Mouse (Mus musculus): ENCODE measurements around the gene Epn1. TPM values are rescaled to one million over a fixed set of nuclear protein-coding genes. Genes with fewer than 3 reads are reported as not detected.

Gene Epn1
- polyA plus RNA-seq, 1 experiment, result 151 TPM

- WGBS, result 21% methylated on average over 5 of the region's 5 CpGs
- peak overlapping the region; percentile 99 for H3K4me3 ChIP-seq (replicated peaks; ENCODE audit: extremely low read depth, low read depth, low read length)
- no peak for DNase-seq
- TF ChIP-seq CTCF (IDR thresholded peaks at IDR 0.05; ENCODE audit: insufficient read depth, low read length) (no peak), POLR2A (IDR thresholded peaks at IDR 0.05; ENCODE audit: borderline replicate concordance, extremely low read depth, low read depth, low read length) (no peak)
- H3K4me1 ChIP-seq (ENCODE audit: control insufficient read depth, insufficient read depth, low read length), result peaks cover 7% of the 10 kb centered on the region
These were observed 41.1 kb upstream of the Epn1 start for GRCm38 (mm10) chr7:5038940-5039339.

GRCm38 (mm10) chr7:5044981-5045380 is 35.1 kb upstream of the Epn1 start:
- TF ChIP-seq POLR2A (IDR thresholded peaks at IDR 0.05; ENCODE audit: borderline replicate concordance, extremely low read depth, low read depth, low read length) (no peak), CTCF (IDR thresholded peaks at IDR 0.05; ENCODE audit: insufficient read depth, low read length) (no peak)

GRCm38 (mm10) chr7:5046112-5046511 is 33.9 kb upstream of the Epn1 start:
- WGBS, result 68% methylated on average over 2 of the region's 2 CpGs
- no peaks in the 10 kb centered on the region for H3K4me1 ChIP-seq (ENCODE audit: control insufficient read depth, insufficient read depth, low read length)
- DNase-seq, result no peak
- TF ChIP-seq CTCF (IDR thresholded peaks at IDR 0.05; ENCODE audit: insufficient read depth, low read length) (no peak), POLR2A (IDR thresholded peaks at IDR 0.05; ENCODE audit: borderline replicate concordance, extremely low read depth, low read depth, low read length) (no peak)
- H3K4me3 ChIP-seq (replicated peaks; ENCODE audit: extremely low read depth, low read depth, low read length), result no peak overlapping the region

More at GRCm38 (mm10) chr7:5044981-5045380, 35.1 kb upstream of the Epn1 start:
- Histone ChIP-seq H3K4me3 (replicated peaks; ENCODE audit: extremely low read depth, low read depth, low read length) (no peak overlapping the region), H3K4me1 (ENCODE audit: control insufficient read depth, insufficient read depth, low read length) (no peaks in the 10 kb centered on the region)
- no peak for DNase-seq
- WGBS, result 77% methylated on average over 2 of the region's 2 CpGs

GRCm38 (mm10) chr7:5047313-5047712 is 32.7 kb upstream of the Epn1 start:
- DNase-seq, result peak; percentile 25

GRCm38 (mm10) chr7:5051193-5052192 is 28.5 kb upstream of the Epn1 start, which contains the start of gene Zfp580:
Zfp580 (plus strand) TSS chr7:5051538.
- H3K4me3 ChIP-seq (replicated peaks; ENCODE audit: extremely low read depth, low read depth, low read length), result peak within 1 kb of the TSS; percentile 67

More at GRCm38 (mm10) chr7:5047313-5047712, 32.7 kb upstream of the Epn1 start:
- Histone ChIP-seq H3K4me1 (ENCODE audit: control insufficient read depth, insufficient read depth, low read length) (no peaks in the 10 kb centered on the region), H3K4me3 (replicated peaks; ENCODE audit: extremely low read depth, low read depth, low read length) (no peak overlapping the region)
- TF ChIP-seq POLR2A (IDR thresholded peaks at IDR 0.05; ENCODE audit: borderline replicate concordance, extremely low read depth, low read depth, low read length), result no peak
- TF ChIP-seq CTCF (IDR thresholded peaks at IDR 0.05; ENCODE audit: insufficient read depth, low read length), result no peak
- WGBS, result 16% methylated on average over 2 of the region's 2 CpGs

GRCm38 (mm10) chr7:5052438-5052837 is 27.6 kb upstream of the Epn1 start:
- Histone ChIP-seq H3K4me1 (ENCODE audit: control insufficient read depth, insufficient read depth, low read length) (peaks cover 4% of the 10 kb centered on the region; the same call in 1 of the 2 replicates), H3K4me3 (replicated peaks; ENCODE audit: extremely low read depth, low read depth, low read length) (no peak overlapping the region)
- TF ChIP-seq CTCF (IDR thresholded peaks at IDR 0.05; ENCODE audit: insufficient read depth, low read length), result no peak
- no peak for TF ChIP-seq POLR2A (IDR thresholded peaks at IDR 0.05; ENCODE audit: borderline replicate concordance, extremely low read depth, low read depth, low read length)
- 5% methylated on average over 12 of the region's 12 CpGs for WGBS
- no peak for DNase-seq

More at GRCm38 (mm10) chr7:5051193-5052192, 28.5 kb upstream of the Epn1 start, which contains the start of gene Zfp580:
- TF ChIP-seq CTCF (IDR thresholded peaks at IDR 0.05; ENCODE audit: insufficient read depth, low read length), result no peak
- TF ChIP-seq POLR2A (IDR thresholded peaks at IDR 0.05; ENCODE audit: borderline replicate concordance, extremely low read depth, low read depth, low read length), result peak; percentile 33; the same call in 1 of the 2 replicates
- peaks cover 4% of the 10 kb centered on the region; the same call in 1 of the 2 replicates for H3K4me1 ChIP-seq (ENCODE audit: control insufficient read depth, insufficient read depth, low read length)
- peak; percentile 80 for DNase-seq
- WGBS, result 1% methylated on average over 64 of the region's 65 CpGs

GRCm38 (mm10) chr7:5052931-5053343 is 27.1 kb upstream of the Epn1 start:
- Histone ChIP-seq H3K4me1 (ENCODE audit: control insufficient read depth, insufficient read depth, low read length) (peaks cover 4% of the 10 kb centered on the region; the same call in 1 of the 2 replicates), H3K4me3 (replicated peaks; ENCODE audit: extremely low read depth, low read depth, low read length) (no peak overlapping the region)
- no peak for DNase-seq
- 19% methylated on average over 45 of the region's 45 CpGs for WGBS
- TF ChIP-seq POLR2A (IDR thresholded peaks at IDR 0.05; ENCODE audit: borderline replicate concordance, extremely low read depth, low read depth, low read length) (no peak), CTCF (IDR thresholded peaks at IDR 0.05; ENCODE audit: insufficient read depth, low read length) (no peak)

- no peak overlapping the region for H3K4me3 ChIP-seq (replicated peaks; ENCODE audit: extremely low read depth, low read depth, low read length)
- peaks cover 4% of the 10 kb centered on the region; the same call in 1 of the 2 replicates for H3K4me1 ChIP-seq (ENCODE audit: control insufficient read depth, insufficient read depth, low read length)
- WGBS, result 23% methylated on average over 32 of the region's 32 CpGs
- DNase-seq, result no peak
- TF ChIP-seq CTCF (IDR thresholded peaks at IDR 0.05; ENCODE audit: insufficient read depth, low read length) (no peak), POLR2A (IDR thresholded peaks at IDR 0.05; ENCODE audit: borderline replicate concordance, extremely low read depth, low read depth, low read length) (no peak)
These were observed 26.4 kb upstream of the Epn1 start for GRCm38 (mm10) chr7:5053456-5054179.

All from lung, adult 2 months (tissue).